Comparison of ENCODE assay signal across 10 mouse cellular contexts in the genomic region with DNA sequence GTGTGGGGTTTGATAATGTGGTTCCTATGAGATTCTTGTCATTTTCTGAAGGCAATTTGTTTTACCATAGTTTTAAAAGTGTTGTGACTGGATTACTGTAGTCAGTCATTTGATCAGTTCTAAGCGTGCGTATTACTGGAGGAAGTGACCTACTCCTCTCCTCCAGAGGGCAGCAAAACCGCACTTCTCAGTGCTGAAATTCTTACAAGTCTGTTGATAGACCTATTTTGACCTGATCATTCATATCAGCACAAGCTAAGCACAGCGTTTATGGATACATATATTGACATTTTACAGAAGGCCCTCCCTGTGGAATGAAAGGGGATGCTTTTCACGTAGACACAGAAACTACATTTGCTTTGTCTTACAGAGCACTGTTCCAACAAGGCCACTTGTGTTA.
DNase-seq lines count a peak whose midpoint lies in the region; ATAC-seq lines count a peak whose summit lies in the region.
"Had no signal": no experiment of that assay in that cellular context is flagged by ENCODE, and none has a peak within 500 bp of the region (broad histone marks: within the 10 kb centered on the region; RNA-seq: fewer than 3 reads in every experiment).

No protein-coding gene starts in this region.

- no peak overlapping the region for H3K4me2 ChIP-seq in neural tube, embryonic 11.5 days (ENCODE audit: low read depth)
- no peak overlapping the region for H3K4me2 ChIP-seq in neural tube, embryonic 14.5 days (ENCODE audit: low read depth, low read length)
- H3K4me2 ChIP-seq: heart, embryonic 13.5 days had no signal

- no peak overlapping the region for H3K27ac ChIP-seq in neural tube, embryonic 11.5 days (ENCODE audit: low read depth, low read length)
- H3K27ac ChIP-seq in neural tube, embryonic 14.5 days (ENCODE audit: low read depth, low read length): no peak overlapping the region
- H3K27ac ChIP-seq: heart, embryonic 13.5 days had no signal

- no peak overlapping the region for H3K4me3 ChIP-seq in neural tube, embryonic 11.5 days (ENCODE audit: low read depth, low read length)
- no peak overlapping the region for H3K4me3 ChIP-seq in neural tube, embryonic 14.5 days (ENCODE audit: low read depth, low read length)
- H3K4me3 ChIP-seq: heart, embryonic 13.5 days; megakaryocyte, embryonic 14.5 days had no signal

- ATAC-seq in neural tube, embryonic 11.5 days (ENCODE audit: insufficient read depth, low FRiP score, low TSS enrichment): no peak
- ATAC-seq in neural tube, embryonic 14.5 days (ENCODE audit: low read depth): peak; percentile 67

- no peaks in the 10 kb centered on the region for H3K36me3 ChIP-seq in neural tube, embryonic 11.5 days (ENCODE audit: control insufficient read depth, insufficient read depth, low read length)
- H3K36me3 ChIP-seq in neural tube, embryonic 14.5 days (ENCODE audit: control insufficient read depth, insufficient read depth, low read length): no peaks in the 10 kb centered on the region
- H3K36me3 ChIP-seq: heart, embryonic 13.5 days had no signal

- H3K9me3 ChIP-seq in neural tube, embryonic 11.5 days (ENCODE audit: control insufficient read depth, low read length): no peaks in the 10 kb centered on the region
- H3K9me3 ChIP-seq in neural tube, embryonic 14.5 days (ENCODE audit: control insufficient read depth, low read length): no peaks in the 10 kb centered on the region
- H3K9me3 ChIP-seq: heart, embryonic 13.5 days had no signal

- no peaks in the 10 kb centered on the region for H3K4me1 ChIP-seq in neural tube, embryonic 11.5 days (ENCODE audit: control insufficient read depth, insufficient read depth, low read length)
- H3K4me1 ChIP-seq in neural tube, embryonic 14.5 days (ENCODE audit: control insufficient read depth, insufficient read depth, low read length): no peaks in the 10 kb centered on the region
- H3K4me1 ChIP-seq: heart, embryonic 13.5 days; megakaryocyte, embryonic 14.5 days had no signal

- intact Hi-C loops in left cerebral cortex, postnatal 10 days (cut with DNase I): loop anchor here (2.0 to 10.0 kb wide), 2 partner anchors 314 to 442 kb away; no protein-coding TSS in a partner anchor

- peak; percentile 25 for DNase-seq in gastrocnemius, adult 18-20 months (ENCODE audit: low spot score)
- no peak for DNase-seq in gastrocnemius, postnatal 10 days
- peak; percentile 61 for DNase-seq in neural tube, embryonic 11.5 days (ENCODE audit: low spot score)
- DNase-seq in neural tube, embryonic 10.5 days (ENCODE audit: extremely low spot score, low spot score): no peak
- peak; percentile 78 for DNase-seq in embryo, embryonic 10.5 days (ENCODE audit: low spot score)
- DNase-seq in left cerebral cortex, postnatal 10 days (ENCODE audit: extremely low spot score in 1 of 2, low spot score in 2 of 2): peak; percentile 21 to 33
- no peak for DNase-seq in urinary bladder, postnatal 25 days (ENCODE audit: low spot score)

- no peak overlapping the region for H3K9ac ChIP-seq in neural tube, embryonic 11.5 days (ENCODE audit: low read length)
- H3K9ac ChIP-seq in neural tube, embryonic 14.5 days (replicated peaks; ENCODE audit: low read depth, low read length): no peak overlapping the region
- H3K9ac ChIP-seq: heart, embryonic 13.5 days had no signal

- H3K27me3 ChIP-seq in neural tube, embryonic 11.5 days (ENCODE audit: control insufficient read depth, insufficient read depth, low read length): no peaks in the 10 kb centered on the region
- H3K27me3 ChIP-seq in neural tube, embryonic 14.5 days (ENCODE audit: control insufficient read depth, insufficient read depth, low read length): no peaks in the 10 kb centered on the region
- H3K27me3 ChIP-seq: heart, embryonic 13.5 days; megakaryocyte, embryonic 14.5 days had no signal

- 51% methylated on average over 5 of the region's 5 CpGs for WGBS in neural tube, embryonic 11.5 days
- 48% methylated on average over 5 of the region's 5 CpGs for WGBS in neural tube, embryonic 14.5 days

Comparison
In these comparisons a context has a peak if more than half of its experiments do, and no peak if none do; other contexts are left out.
1. DNase-seq: peak in gastrocnemius, adult 18-20 months (single experiment), neural tube, embryonic 11.5 days (single experiment), embryo, embryonic 10.5 days (single experiment) and left cerebral cortex, postnatal 10 days (2 of 2); none in gastrocnemius, postnatal 10 days (single experiment), neural tube, embryonic 10.5 days (single experiment) and urinary bladder, postnatal 25 days (single experiment).